Mouse (Mus musculus) hindbrain, embryonic 16.5 days (tissue): ENCODE results near the gene Nmrk2. TPM values are rescaled to one million over a fixed set of nuclear protein-coding genes. Genes with fewer than 3 reads are reported as not detected.
"Not testable (repeated sequence)": the region's sequence is repeated elsewhere in the genome, so short reads cannot be mapped to it uniquely, and the experiment has no call there.

Source experiments
- ATAC-seq: fragments of 200-750 bp; cut with Nextera tagmentation; 2 replicates; pipeline ENCODE4 v1.8.0; 2017; ENCODE audit warnings: moderate TSS enrichment, moderate library complexity
- H3K27ac ChIP-seq: fragments of 300-500 bp; sonication (generic); 2 replicates; pipeline ENCODE4 v1.5.1; 2014; ENCODE audit warnings: low read depth, mild to moderate bottlenecking, control low read depth, low read length, moderate library complexity
- H3K27me3 ChIP-seq: fragments of 300-500 bp; sonication (generic); replicated peaks from 2 replicates; pipeline ENCODE4 v1.6.1; 2014; ENCODE audit warnings: low read length; ENCODE audit not compliant: control insufficient read depth, insufficient read depth
- H3K36me3 ChIP-seq: fragments of 300-500 bp; sonication (generic); 2 replicates; pipeline ENCODE4 v1.6.1; 2014; ENCODE audit warnings: mild to moderate bottlenecking, low read length, moderate library complexity, mixed read lengths; ENCODE audit not compliant: control insufficient read depth, insufficient read depth
- H3K4me1 ChIP-seq: fragments of 300-500 bp; sonication (generic); 2 replicates; pipeline ENCODE4 v1.6.1; 2014; ENCODE audit warnings: low read depth, low read length; ENCODE audit not compliant: control insufficient read depth, insufficient read depth
- H3K4me2 ChIP-seq: fragments of 300-500 bp; sonication (generic); 2 replicates; pipeline ENCODE4 v1.6.1; 2014; ENCODE audit warnings: mild to moderate bottlenecking, low read length, control low read depth, moderate library complexity
- H3K4me3 ChIP-seq: fragments of 300-500 bp; sonication (generic); 2 replicates; pipeline ENCODE4 v1.5.1; 2014; ENCODE audit warnings: mild to moderate bottlenecking, low read length, control low read depth, moderate library complexity
- H3K9ac ChIP-seq: fragments of 300-500 bp; sonication (generic); 2 replicates; pipeline ENCODE4 v1.6.1; 2014; ENCODE audit warnings: low read depth, mild to moderate bottlenecking, control low read depth, low read length, moderate library complexity
- H3K9me3 ChIP-seq: fragments of 300-500 bp; sonication (generic); 2 replicates; pipeline ENCODE4 v1.6.1; 2014; ENCODE audit warnings: mild to moderate bottlenecking, low read length, moderate library complexity; ENCODE audit not compliant: control insufficient read depth
- WGBS: fragments of 180-500 bp; shearing (Covaris S2); extraction: QIAGEN DNeasy Blood & Tissue Kit; methylation state at CpG from one replicate; pipeline ENCODE4 v1.1.7; 2014; 5-methylcytosine and 5-hydroxymethylcytosine counted together
- polyA plus RNA-seq: library from polyadenylated mRNA; unstranded; fragments of >200 nt; fragmentation: Nextera tagmentation; extraction: Ambion mirVana; gene quantifications from 2 replicates; pipeline ENCODE4 v1.2.1, GENCODE M21; 2015

Gene Nmrk2
- polyA plus RNA-seq, 1 experiment from 2014 or later, result 0.24 TPM

DNA sequence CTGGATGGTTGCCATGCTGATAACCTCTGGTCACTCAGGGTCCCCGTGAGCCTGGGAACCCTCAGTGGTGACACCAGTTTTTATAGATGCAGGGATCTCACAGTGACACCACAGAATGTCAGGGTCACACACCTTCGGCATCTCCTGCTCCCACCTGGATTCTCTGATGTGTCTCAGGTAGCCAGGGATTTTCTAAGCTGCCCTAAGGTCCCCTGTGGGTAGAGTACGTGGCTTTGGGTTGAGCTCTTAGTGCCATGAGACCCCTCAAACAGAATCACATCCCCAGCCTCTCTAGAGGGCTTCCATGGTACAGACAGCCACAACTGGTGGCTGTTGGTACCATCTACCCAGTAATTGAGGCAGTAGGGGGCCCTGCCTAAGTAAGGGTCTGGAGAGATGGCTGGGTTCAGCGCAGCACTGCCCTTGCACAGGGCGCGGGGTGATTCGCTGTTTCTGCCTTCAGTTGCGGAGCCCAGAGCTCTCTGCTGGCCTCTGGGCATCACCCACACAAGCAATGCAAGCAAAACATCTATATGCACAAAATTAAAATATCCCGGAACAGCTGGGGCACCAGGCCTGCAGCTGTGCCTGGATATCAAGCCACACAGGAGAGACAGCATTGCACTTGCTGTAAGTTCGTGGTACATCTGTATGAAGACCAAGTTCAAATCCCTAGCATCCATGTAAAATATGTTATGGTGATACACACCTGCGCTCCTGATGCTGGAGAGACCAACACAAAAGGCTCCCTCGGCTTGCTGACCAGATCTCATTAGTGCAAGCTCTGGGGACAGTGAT is 34.8 kb upstream of the Nmrk2 start:
- Histone ChIP-seq H3K4me2 (no peak overlapping the region), H3K4me3 (no peak overlapping the region), H3K27ac (no peak overlapping the region), H3K4me1 (peaks cover 9% of the 10 kb centered on the region), H3K9ac (no peak overlapping the region), H3K36me3 (0 out of 2 replicates have a peak, but pooled peaks cover 3% of the 10 kb centered on the region), H3K9me3 (no peaks in the 10 kb centered on the region), H3K27me3 (peaks cover 13% of the 10 kb centered on the region; the same call in 1 of the 2 replicates)
- WGBS, result 81% methylated on average over 12 of the region's 12 CpGs
- no peak for ATAC-seq

DNA sequence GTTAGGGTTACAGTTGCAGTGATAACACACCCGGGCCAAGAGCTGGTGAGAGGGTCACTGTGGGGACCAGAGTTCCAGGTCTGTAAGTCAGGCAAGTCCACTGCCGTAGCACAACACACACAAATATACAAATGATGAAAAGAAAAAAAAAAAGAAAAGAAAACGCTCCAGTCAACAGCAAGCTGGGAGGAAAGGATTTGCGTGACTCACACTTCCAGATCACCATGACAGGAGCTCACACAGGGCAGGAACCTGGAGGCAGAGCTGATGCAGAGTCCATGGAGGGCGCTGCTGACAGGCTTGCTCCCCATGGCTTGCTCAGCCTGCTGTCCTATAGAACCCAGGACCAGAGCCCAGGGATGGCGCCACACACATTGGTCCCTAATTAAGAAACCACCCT is 32.4 kb upstream of the Nmrk2 start:
- H3K27me3 ChIP-seq, result peaks cover 3% of the 10 kb centered on the region; the same call in 1 of the 2 replicates
- no peaks in the 10 kb centered on the region for H3K9me3 ChIP-seq
- no peak for ATAC-seq
- H3K4me2 ChIP-seq, result no peak overlapping the region
- peaks cover 18% of the 10 kb centered on the region for H3K4me1 ChIP-seq
- 0 out of 2 replicates have a peak, but pooled peaks cover 3% of the 10 kb centered on the region for H3K36me3 ChIP-seq
- no peak overlapping the region for H3K9ac ChIP-seq
- no peak overlapping the region for H3K4me3 ChIP-seq
- H3K27ac ChIP-seq, result no peak overlapping the region
- WGBS, result 81% methylated on average over 6 of the region's 6 CpGs

DNA sequence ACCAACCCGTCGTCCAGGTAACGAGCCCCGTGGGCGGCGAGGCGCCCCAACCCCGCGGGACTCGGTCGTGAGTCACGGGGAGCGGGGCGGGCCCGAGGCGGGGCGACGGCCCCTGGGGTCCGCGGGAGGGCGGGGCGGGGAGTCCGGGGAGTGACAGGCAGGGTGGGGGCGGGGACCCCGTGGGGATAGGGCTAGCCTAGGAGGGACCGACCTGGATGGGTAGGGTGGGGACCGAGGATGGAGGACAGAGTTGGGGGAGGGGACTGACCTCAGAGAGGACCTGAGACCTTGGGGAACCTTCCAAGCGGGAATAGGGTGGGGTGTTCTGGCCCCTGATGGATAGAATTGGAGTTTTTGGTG is 31.4 kb upstream of the Nmrk2 start:
- Histone ChIP-seq H3K27me3 (0 out of 2 replicates have a peak, but pooled peaks cover 3% of the 10 kb centered on the region), H3K9me3 (no peaks in the 10 kb centered on the region), H3K4me3 (peak overlapping the region; percentile 76), H3K4me2 (peak overlapping the region; percentile 76), H3K9ac (peak overlapping the region; percentile 90), H3K36me3 (peaks cover 3% of the 10 kb centered on the region; the same call in 1 of the 2 replicates), H3K27ac (peak overlapping the region; percentile 67), H3K4me1 (peaks cover 28% of the 10 kb centered on the region)
- 0% methylated on average over 22 of the region's 28 CpGs for WGBS
- ATAC-seq, result peak; percentile 55

DNA sequence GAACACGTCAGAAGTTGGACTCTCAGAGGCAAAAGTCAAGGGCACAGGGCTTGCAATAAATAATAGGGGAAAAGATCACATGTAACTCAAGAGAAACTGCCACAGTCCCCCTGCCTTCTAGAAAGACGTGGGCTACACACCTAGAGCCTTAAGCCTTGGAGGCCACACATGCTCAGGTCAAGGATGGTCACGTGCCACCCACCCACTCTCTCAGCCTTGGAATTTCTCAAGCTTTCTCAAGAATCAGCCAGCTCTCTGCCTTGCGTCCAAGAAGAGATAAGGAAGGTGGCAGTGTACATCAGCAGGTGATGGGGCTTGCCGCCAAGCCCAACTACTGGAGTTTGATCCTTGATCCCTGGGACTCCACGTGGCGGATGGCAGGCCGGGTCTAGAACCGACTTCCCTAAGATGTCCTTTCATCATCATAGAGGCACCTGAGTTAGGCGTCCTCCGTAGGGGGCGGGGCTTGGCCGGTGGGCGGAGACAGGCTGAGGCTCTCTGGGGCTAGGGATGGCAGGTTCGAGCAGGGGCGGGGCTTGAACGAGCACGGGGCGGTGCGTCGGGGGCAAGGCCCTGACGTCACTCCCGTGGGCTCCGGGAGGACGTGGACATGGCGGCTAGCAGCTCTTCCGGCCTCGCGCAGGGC is 30.9 kb upstream of the Nmrk2 start, which contains the start of gene Zfr2:
TSS of gene Zfr2 (plus strand) at position 576 of the 646 bp plus-strand sequence.
- 8% methylated on average over 29 of the region's 29 CpGs for WGBS
- Histone ChIP-seq H3K4me2 (peak within 1 kb of the TSS; percentile 76), H3K36me3 (peaks cover 3% of the 10 kb centered on the region; the same call in 1 of the 2 replicates), H3K27me3 (no peaks in the 10 kb centered on the region), H3K27ac (peak within 1 kb of the TSS; percentile 67), H3K9ac (peak within 1 kb of the TSS; percentile 90), H3K4me1 (peaks cover 33% of the 10 kb centered on the region), H3K9me3 (no peaks in the 10 kb centered on the region), H3K4me3 (peak within 1 kb of the TSS; percentile 76)
- peak; percentile 81 for ATAC-seq

DNA sequence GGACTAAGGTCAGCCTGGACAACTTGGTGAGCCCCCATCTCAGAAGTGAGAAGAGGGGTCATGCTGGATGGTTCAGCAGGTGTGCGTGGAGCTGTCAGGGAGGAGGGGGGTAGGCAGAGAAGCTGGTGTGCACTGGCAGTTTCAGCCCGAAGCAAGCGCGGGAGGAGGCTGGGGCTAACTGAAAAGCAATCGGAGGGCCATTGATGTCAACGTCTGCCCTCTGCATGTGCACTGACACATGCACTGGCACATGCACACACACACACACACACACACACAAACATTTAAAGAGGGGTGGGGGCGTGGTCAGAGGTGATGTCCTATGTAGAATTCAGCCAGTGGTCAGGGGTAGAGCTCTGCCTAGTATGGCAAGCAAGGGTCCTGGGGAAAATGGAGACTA is 29.6 kb upstream of the Nmrk2 start:
- WGBS, result 37% methylated on average over 7 of the region's 7 CpGs
- Histone ChIP-seq H3K4me3 (peak overlapping the region; percentile 64), H3K27ac (peak overlapping the region; percentile 85), H3K9me3 (no peaks in the 10 kb centered on the region), H3K36me3 (peaks cover 3% of the 10 kb centered on the region; the same call in 1 of the 2 replicates), H3K4me1 (peaks cover 33% of the 10 kb centered on the region), H3K4me2 (peak overlapping the region; percentile 55), H3K9ac (peak overlapping the region; percentile 79), H3K27me3 (no peaks in the 10 kb centered on the region)
- ATAC-seq, result no peak

DNA sequence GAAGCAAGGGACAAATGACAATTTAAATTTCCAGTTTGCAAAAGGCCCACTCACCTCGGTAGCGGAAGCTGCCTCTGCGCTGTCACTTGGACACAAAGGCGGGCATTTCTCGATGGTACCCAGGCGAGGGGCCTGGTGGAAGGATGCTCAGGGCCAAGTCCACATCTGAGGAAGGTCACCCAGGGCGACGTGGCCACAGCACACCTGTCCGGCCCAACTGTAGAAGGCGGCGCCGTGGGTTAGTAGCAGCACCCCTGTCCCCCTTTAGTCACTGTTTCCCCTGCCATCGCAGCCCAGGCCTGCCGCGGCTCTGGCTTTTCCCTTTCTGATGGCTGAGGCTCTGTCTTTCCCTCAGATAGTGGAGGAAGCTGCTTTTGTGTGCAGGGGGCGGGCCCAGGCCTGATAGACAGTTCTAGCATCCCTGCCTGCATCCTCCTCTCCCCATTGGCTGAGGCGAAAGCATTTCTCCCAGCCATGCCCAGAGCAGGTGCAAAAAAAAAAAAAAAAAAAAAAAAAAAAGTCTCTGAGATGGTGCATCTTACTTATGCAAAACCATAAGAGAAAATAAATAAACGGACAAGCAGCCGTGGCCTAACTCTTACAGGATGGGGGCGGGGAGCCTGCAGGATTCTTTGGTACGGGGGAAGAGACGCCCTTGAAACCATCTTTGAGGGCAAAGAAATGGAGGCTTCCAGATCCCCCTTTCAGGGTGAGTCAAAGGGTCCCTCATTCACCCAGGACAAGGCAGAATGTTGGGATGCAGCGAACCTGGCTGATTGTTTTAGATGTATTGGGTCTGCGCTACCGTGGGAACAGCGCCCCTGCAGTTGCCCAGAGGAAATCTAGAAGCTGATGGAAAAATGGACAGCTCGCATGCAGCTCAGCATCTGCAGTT is 28.8 kb upstream of the Nmrk2 start, which contains the start of gene Atcay:
TSS of gene Atcay (minus strand) at position 396 of the 895 bp plus-strand sequence.
- peak within 1 kb of the TSS; percentile 85 for H3K27ac ChIP-seq
- 5% methylated on average over 27 of the region's 27 CpGs for WGBS
- no peaks in the 10 kb centered on the region for H3K27me3 ChIP-seq
- H3K36me3 ChIP-seq, result peaks cover 3% of the 10 kb centered on the region; the same call in 1 of the 2 replicates
- peak within 1 kb of the TSS; percentile 64 for H3K4me3 ChIP-seq
- peaks cover 33% of the 10 kb centered on the region for H3K4me1 ChIP-seq
- H3K4me2 ChIP-seq, result peak within 1 kb of the TSS; percentile 55
- ATAC-seq, result peak; percentile 89
- no peaks in the 10 kb centered on the region for H3K9me3 ChIP-seq
- H3K9ac ChIP-seq, result peak within 1 kb of the TSS; percentile 79

DNA sequence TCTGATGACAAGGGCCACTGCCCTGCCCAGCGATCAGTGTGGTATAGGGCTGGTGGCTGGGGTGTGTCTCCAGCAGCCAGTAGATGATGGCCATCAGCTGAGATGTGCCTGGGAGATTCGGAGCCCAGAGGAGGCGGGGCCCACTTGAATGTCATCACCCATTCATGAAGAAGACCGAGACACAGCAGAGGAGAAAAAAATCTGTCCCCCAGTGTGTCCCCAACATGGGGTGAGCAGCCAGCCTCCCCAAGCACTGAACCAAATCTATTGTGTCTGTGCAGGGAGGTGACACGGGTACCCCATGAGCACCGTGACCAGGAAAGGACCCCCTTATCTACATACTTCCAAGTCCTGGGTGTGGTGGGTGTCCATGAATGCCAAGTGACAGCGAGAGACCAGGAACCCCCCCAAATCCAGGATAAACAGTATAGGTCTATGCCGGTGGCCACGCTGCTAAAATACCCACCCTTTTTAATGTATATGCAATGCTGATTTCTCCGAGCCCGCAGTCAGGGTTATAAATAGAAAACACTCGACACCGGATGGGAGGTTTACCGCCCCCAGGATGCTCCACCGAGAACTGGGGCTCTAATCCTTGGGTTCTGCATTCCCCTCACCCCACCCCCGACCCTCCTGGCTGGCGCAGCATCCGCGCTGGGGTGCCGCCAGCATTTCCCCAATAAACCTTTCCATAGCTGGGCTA is 28.0 kb upstream of the Nmrk2 start:
- peaks cover 33% of the 10 kb centered on the region for H3K4me1 ChIP-seq
- H3K4me2 ChIP-seq, result peak overlapping the region; percentile 55
- no peaks in the 10 kb centered on the region for H3K27me3 ChIP-seq
- peak overlapping the region; percentile 64 for H3K4me3 ChIP-seq
- WGBS, result 6% methylated on average over 20 of the region's 20 CpGs
- H3K36me3 ChIP-seq, result no peaks in the 10 kb centered on the region; the same call in 1 of the 2 replicates
- peak overlapping the region; percentile 85 for H3K27ac ChIP-seq
- ATAC-seq, result peak; percentile 35
- H3K9ac ChIP-seq, result peak overlapping the region; percentile 79
- H3K9me3 ChIP-seq, result no peaks in the 10 kb centered on the region

DNA sequence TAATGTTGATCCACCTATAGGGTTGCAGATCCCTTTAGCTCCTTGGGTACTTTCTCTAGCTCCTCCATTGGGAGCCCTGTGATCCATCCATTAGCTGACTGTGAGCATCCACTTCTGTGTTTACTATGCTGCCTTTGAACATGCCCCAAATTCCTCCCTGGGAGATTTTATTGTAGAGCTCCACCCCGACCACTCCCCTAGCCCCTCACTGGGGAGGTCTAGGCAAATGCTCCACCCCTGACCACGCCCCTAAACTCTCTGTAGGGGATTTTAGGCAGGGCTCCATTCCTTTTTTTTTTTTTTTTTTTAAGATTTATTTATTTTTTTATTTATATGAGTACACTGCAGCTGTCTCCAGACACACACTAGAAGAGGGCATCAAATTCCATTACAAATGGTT is 21.9 kb upstream of the Nmrk2 start:
- H3K4me2 ChIP-seq, H3K27me3 ChIP-seq, H3K9me3 ChIP-seq, H3K9ac ChIP-seq, H3K4me1 ChIP-seq, ATAC-seq, H3K4me3 ChIP-seq, H3K27ac ChIP-seq: not testable (repeated sequence)
- WGBS, result 77% methylated on average over 2 of the region's 2 CpGs
- H3K36me3 ChIP-seq, result peaks cover 17% of the 10 kb centered on the region; the same call in 1 of the 2 replicates
